Mouse (Mus musculus) spleen, adult 2 months (tissue): ENCODE results near the gene Xylt1.

Source experiments
- CTCF ChIP-seq: fragments of 200-500 bp; IDR thresholded peaks from 2 replicates; pipeline ENCODE4 v1.5.1; 2011; ENCODE audit warnings: mild to moderate bottlenecking, inconsistent platforms; ENCODE audit not compliant: insufficient read depth, insufficient read length, insufficient replicate concordance; ENCODE audit errors: extremely low read depth
- POLR2A ChIP-seq: fragments of 200-500 bp; IDR thresholded peaks from 2 replicates; pipeline ENCODE4 v1.6.1; 2011; ENCODE audit warnings: low read depth, low read length, inconsistent platforms

GRCm38 (mm10) chr7:117697681-117698080, 316.9 kb downstream of the Xylt1 start:
- TF ChIP-seq CTCF (no peak), POLR2A (no peak)
